Comparison of ENCODE assay signal across 18 mouse cellular contexts in genomic region chr1:90543801-90544795, GRCm38 (mm10). TPM values are rescaled to one million over a fixed set of nuclear protein-coding genes. Genes with fewer than 3 reads are reported as not detected.
DNase-seq lines count a peak whose midpoint lies in the region; ATAC-seq lines count a peak whose summit lies in the region.
"Had no signal": no experiment of that assay in that cellular context is flagged by ENCODE, and none has a peak within 500 bp of the region (broad histone marks: within the 10 kb centered on the region; RNA-seq: fewer than 3 reads in every experiment).

No protein-coding gene starts in this region.

- peaks cover 41% of the 10 kb centered on the region for H3K4me1 ChIP-seq in hindbrain, embryonic 10.5 days (replicated peaks)
- no peaks in the 10 kb centered on the region; the same call in 1 of the 2 replicates for H3K4me1 ChIP-seq in hindbrain, embryonic 14.5 days (replicated peaks; ENCODE audit: control insufficient read depth, insufficient read depth, low read length)
- H3K4me1 ChIP-seq in heart, embryonic 11.5 days (ENCODE audit: control insufficient read depth, insufficient read depth, low read length), result peaks cover 4% of the 10 kb centered on the region; the same call in 1 of the 2 replicates
- H3K4me1 ChIP-seq: megakaryocyte, embryonic 14.5 days had no signal

- peak; percentile 77 for DNase-seq in hindbrain, embryonic 10.5 days (ENCODE audit: low spot score)
- no peak for DNase-seq in hindbrain, embryonic 14.5 days (ENCODE audit: low spot score)
- peak; percentile 60 for DNase-seq in testis, postnatal 14 days (ENCODE audit: low spot score)
- DNase-seq in testis, postnatal 10 days (ENCODE audit: low spot score), result no peak
- peak; percentile 68 for DNase-seq in embryo, embryonic 9.5 days (ENCODE audit: extremely low spot score)
- DNase-seq in kidney, adult 11 months, result no peak
- DNase-seq: adrenal gland, postnatal 10 days; cerebellum, adult 9-11 months; forebrain, postnatal 0 days; gastrocnemius, postnatal 36 days; kidney, adult 18-20 months; kidney, postnatal 10 days; left cerebral cortex, postnatal 4 days; lung, adult 18-20 months; right cerebral cortex, postnatal 25 days had no signal

- no peak overlapping the region for H3K9ac ChIP-seq in hindbrain, embryonic 14.5 days
- no peak overlapping the region for H3K9ac ChIP-seq in heart, embryonic 11.5 days (ENCODE audit: low read depth, low read length)
- H3K9ac ChIP-seq: forebrain, postnatal 0 days had no signal

- peak overlapping the region; percentile 13; the same call in 1 of the 2 replicates for H3K4me3 ChIP-seq in hindbrain, embryonic 10.5 days
- no peak overlapping the region for H3K4me3 ChIP-seq in hindbrain, embryonic 14.5 days (replicated peaks; ENCODE audit: low read length)
- no peak overlapping the region for H3K4me3 ChIP-seq in heart, embryonic 11.5 days (ENCODE audit: low read depth, low read length)
- H3K4me3 ChIP-seq: megakaryocyte, embryonic 14.5 days had no signal

- H3K27me3 ChIP-seq in hindbrain, embryonic 10.5 days (ENCODE audit: insufficient read depth, poor library complexity, severe bottlenecking), result no peaks in the 10 kb centered on the region
- no peaks in the 10 kb centered on the region for H3K27me3 ChIP-seq in hindbrain, embryonic 14.5 days (ENCODE audit: control insufficient read depth, insufficient read depth, low read length)
- no peaks in the 10 kb centered on the region for H3K27me3 ChIP-seq in heart, embryonic 11.5 days (ENCODE audit: control insufficient read depth, insufficient read depth, low read length)
- H3K27me3 ChIP-seq: megakaryocyte, embryonic 14.5 days had no signal

- H3K36me3 ChIP-seq in hindbrain, embryonic 10.5 days, result peaks cover 4% of the 10 kb centered on the region; the same call in 1 of the 2 replicates
- no peaks in the 10 kb centered on the region for H3K36me3 ChIP-seq in hindbrain, embryonic 14.5 days (replicated peaks; ENCODE audit: control insufficient read depth, insufficient read depth)
- no peaks in the 10 kb centered on the region for H3K36me3 ChIP-seq in heart, embryonic 11.5 days (ENCODE audit: control insufficient read depth, insufficient read depth, low read length)

- WGBS in hindbrain, embryonic 10.5 days, result 28% methylated on average over 19 of the region's 19 CpGs
- WGBS in hindbrain, embryonic 14.5 days, result 17% methylated on average over 19 of the region's 19 CpGs
- WGBS in heart, embryonic 11.5 days (ENCODE audit: insufficient replicate concordance), result 51% methylated on average over 19 of the region's 19 CpGs

- no peak overlapping the region for H3K4me2 ChIP-seq in hindbrain, embryonic 14.5 days (replicated peaks)
- H3K4me2 ChIP-seq in heart, embryonic 11.5 days, result no peak overlapping the region

- H3K27ac ChIP-seq in hindbrain, embryonic 10.5 days, result peak overlapping the region; percentile 79
- H3K27ac ChIP-seq in hindbrain, embryonic 14.5 days, result no peak overlapping the region
- no peak overlapping the region for H3K27ac ChIP-seq in heart, embryonic 11.5 days (ENCODE audit: low read depth, low read length)

- ATAC-seq in hindbrain, embryonic 14.5 days (ENCODE audit: low FRiP score), result no peak; the same call in 1 of the 2 replicates
- no peak for ATAC-seq in heart, embryonic 11.5 days (replicated peaks; ENCODE audit: insufficient number of reproducible peaks, low FRiP score, low TSS enrichment)
- ATAC-seq in erythroblast, adult 5-6 weeks (replicated peaks; ENCODE audit: low FRiP score, poor library complexity, severe bottlenecking), result no peak
- ATAC-seq: forebrain, postnatal 0 days had no signal

- H3K9me3 ChIP-seq in hindbrain, embryonic 10.5 days, result peaks cover 17% of the 10 kb centered on the region
- peaks cover 8% of the 10 kb centered on the region; the same call in 1 of the 2 replicates for H3K9me3 ChIP-seq in hindbrain, embryonic 14.5 days (ENCODE audit: control insufficient read depth, low read length)
- H3K9me3 ChIP-seq in heart, embryonic 11.5 days (replicated peaks; ENCODE audit: control insufficient read depth, low read length), result 0 out of 2 replicates have a peak, but pooled peaks cover 5% of the 10 kb centered on the region

RNA-seq across cellular contexts. Expression of gene Cops8, which starts 58.7 kb away (rescaled TPM):
- 193 and 195 TPM in 2 replicates for polyA plus RNA-seq in hindbrain, embryonic 10.5 days (2016; fragmentation: Nextera tagmentation; extraction: Ambion mirVana)
- polyA plus RNA-seq in hindbrain, embryonic 14.5 days (2014; fragmentation: Nextera tagmentation; extraction: Ambion mirVana), result 177 and 179 TPM in 2 replicates
- 136 and 141 TPM in 2 replicates for polyA plus RNA-seq in heart, embryonic 11.5 days (2014; fragmentation: Nextera tagmentation; extraction: Ambion mirVana)
- total RNA-seq in erythroblast, adult 5-6 weeks (2015; ENCODE audit: low replicate concordance), result 17.6 and 35.9 TPM in 2 replicates
- total RNA-seq in erythroblast, adult 5-6 weeks (2017; ENCODE audit: low replicate concordance), result 25.8 and 33.8 TPM in 2 replicates

Comparison
In these comparisons a context has a peak if more than half of its experiments do, and no peak if none do; other contexts are left out.
1. DNase-seq: peak in hindbrain, embryonic 10.5 days (single experiment), testis, postnatal 14 days (single experiment) and embryo, embryonic 9.5 days (single experiment); none in hindbrain, embryonic 14.5 days (single experiment), testis, postnatal 10 days (single experiment) and kidney, adult 11 months (single experiment).